Mouse (Mus musculus) CH12.LX (cell line): Measurements from ENCODE around the gene Olfr1131. TPM values are rescaled to one million over a fixed set of nuclear protein-coding genes. Genes with fewer than 3 reads are reported as not detected.

Source experiments
- DNase-seq: peaks from one replicate; pipeline ENCODE4 v3.0.0-alpha.2; 2013; ENCODE audit errors: extremely low read depth
- H3K27ac ChIP-seq: 2 replicates; pipeline ENCODE4 v1.5.1; 2012; ENCODE audit warnings: low read depth, mild to moderate bottlenecking, control low read depth, moderate library complexity; ENCODE audit not compliant: insufficient read depth
- H3K27me3 ChIP-seq: replicated peaks from 2 replicates; pipeline ENCODE3; 2012; ENCODE audit warnings: inconsistent platforms
- H3K36me3 ChIP-seq, 2 experiments: replicated peaks in 1 of 2; 2 replicates each; pipeline versions ENCODE3 to v1.6.1; 2012; ENCODE audit warnings: inconsistent platforms in 1 of 2, low read length in 1 of 2, mild to moderate bottlenecking in 1 of 2, mixed read lengths in 1 of 2, moderate library complexity in 1 of 2; ENCODE audit not compliant: control insufficient read depth in 1 of 2, insufficient read depth in 1 of 2
- H3K4me1 ChIP-seq, 2 experiments: 2 replicates each; pipeline ENCODE4 v1.6.1; 2012; ENCODE audit warnings: inconsistent platforms in 1 of 2, moderate library complexity in 1 of 2; ENCODE audit not compliant: insufficient read depth in 2 of 2, control insufficient read depth in 1 of 2
- H3K4me2 ChIP-seq: 2 replicates; pipeline ENCODE4 v1.6.1; 2012; ENCODE audit warnings: low read depth, mild to moderate bottlenecking, control low read depth; ENCODE audit not compliant: poor library complexity, insufficient read depth, severe bottlenecking
- H3K4me3 ChIP-seq, 3 experiments: fragments of 150-350 bp in 1 of 3; sonication (generic) in 1 of 3; replicated peaks in 1 of 3; 2 replicates each; pipeline versions ENCODE3 to v1.5.1; 2011 to 2012; ENCODE audit warnings: low read depth in 2 of 3, low read length in 2 of 3, mild to moderate bottlenecking in 2 of 3, moderate library complexity in 2 of 3, control low read depth in 1 of 3, improper control_type of control experiment in 1 of 3, inconsistent platforms in 1 of 3, mixed read lengths in 1 of 3; ENCODE audit not compliant: poor library complexity in 1 of 3
- H3K79me2 ChIP-seq: replicated peaks from 2 replicates; pipeline ENCODE4 v1.6.1; 2012; ENCODE audit warnings: mild to moderate bottlenecking, moderate library complexity; ENCODE audit not compliant: control insufficient read depth, poor library complexity, insufficient read depth, severe bottlenecking; ENCODE audit errors: extremely low read depth
- H3K9ac ChIP-seq: 2 replicates; pipeline ENCODE4 v1.6.1; 2012; ENCODE audit warnings: low read depth, mild to moderate bottlenecking, control low read depth, moderate library complexity; ENCODE audit not compliant: insufficient read depth
- H3K9me3 ChIP-seq: replicated peaks from 2 replicates; pipeline ENCODE3; 2012; ENCODE audit warnings: low read length, inconsistent platforms, mixed read lengths
- BHLHE40 ChIP-seq: IDR thresholded peaks from 2 replicates; pipeline ENCODE4 v1.6.1; 2011; ENCODE audit warnings: mild to moderate bottlenecking, low read depth, low read length, improper control_type of control experiment
- CTCF ChIP-seq, 2 experiments: IDR thresholded peaks in 1 of 2; conservative IDR thresholded peaks in 1 of 2; 2 replicates each; pipeline ENCODE4 v1.5.1; 2011 to 2012; ENCODE audit warnings: low read depth in 2 of 2, low read length in 2 of 2, improper control_type of control experiment in 1 of 2, inconsistent platforms in 1 of 2, mild to moderate bottlenecking in 1 of 2, moderate library complexity in 1 of 2
- HCFC1 ChIP-seq: IDR thresholded peaks from 2 replicates; pipeline ENCODE4 v1.6.1; 2012; ENCODE audit warnings: low read depth, mild to moderate bottlenecking, inconsistent platforms, low read length, improper control_type of control experiment
- IRF4 ChIP-seq: IDR thresholded peaks from 2 replicates; pipeline ENCODE4 v1.6.1; 2014; ENCODE audit warnings: low read depth, mild to moderate bottlenecking, inconsistent platforms, low read length, improper control_type of control experiment
- JUND ChIP-seq: conservative IDR thresholded peaks from 2 replicates; pipeline ENCODE4 v1.6.1; 2011; ENCODE audit warnings: low read depth, low read length, improper control_type of control experiment
- KAT2A ChIP-seq: IDR thresholded peaks from 2 replicates; pipeline ENCODE4 v1.6.1; 2012; ENCODE audit warnings: low read length, improper control_type of control experiment, inconsistent platforms; ENCODE audit not compliant: insufficient replicate concordance
- MAFK ChIP-seq: IDR thresholded peaks from 2 replicates; pipeline ENCODE4 v1.6.1; 2011; ENCODE audit warnings: low read length, improper control_type of control experiment; ENCODE audit not compliant: insufficient replicate concordance
- MAX ChIP-seq: IDR thresholded peaks from 2 replicates; pipeline ENCODE4 v1.6.1; 2011; ENCODE audit warnings: low read length, improper control_type of control experiment
- MEF2A ChIP-seq: IDR thresholded peaks from 2 replicates; pipeline ENCODE4 v1.6.1; 2014; ENCODE audit warnings: low read depth, mild to moderate bottlenecking, inconsistent platforms, low read length, improper control_type of control experiment, borderline replicate concordance
- MXI1 ChIP-seq: IDR thresholded peaks from 2 replicates; pipeline ENCODE4 v1.6.1; 2011; ENCODE audit warnings: mild to moderate bottlenecking, low read depth, low read length, improper control_type of control experiment
- MYC ChIP-seq: IDR thresholded peaks from 2 replicates; pipeline ENCODE4 v1.6.1; 2011; ENCODE audit warnings: low read depth, mild to moderate bottlenecking, improper control_type of control experiment, low read length
- NELFE ChIP-seq: IDR thresholded peaks from 2 replicates; pipeline ENCODE4 v1.6.1; 2011; ENCODE audit warnings: low read depth, low read length, improper control_type of control experiment
- RAD21 ChIP-seq: IDR thresholded peaks from 2 replicates; pipeline ENCODE4 v1.6.1; 2011; ENCODE audit warnings: low read depth, mild to moderate bottlenecking, low read length, improper control_type of control experiment, moderate library complexity
- SIN3A ChIP-seq: IDR thresholded peaks from 2 replicates; pipeline ENCODE4 v1.6.1; 2012; ENCODE audit warnings: low read length, improper control_type of control experiment, inconsistent platforms
- TBP ChIP-seq: conservative IDR thresholded peaks from 2 replicates; pipeline ENCODE4 v1.6.1; 2011; ENCODE audit warnings: low read depth, low read length, improper control_type of control experiment
- TCF12 ChIP-seq: IDR thresholded peaks from 2 replicates; pipeline ENCODE4 v1.6.1; 2014; ENCODE audit warnings: low read depth, mild to moderate bottlenecking, inconsistent platforms, low read length, improper control_type of control experiment
- USF1 ChIP-seq: IDR thresholded peaks from 2 replicates; pipeline ENCODE4 v1.6.1; 2014; ENCODE audit warnings: low read depth, mild to moderate bottlenecking, inconsistent platforms, low read length, improper control_type of control experiment
- ZC3H11A ChIP-seq: IDR thresholded peaks from 2 replicates; pipeline ENCODE4 v1.6.1; 2012; ENCODE audit warnings: low read depth, mild to moderate bottlenecking, inconsistent platforms, low read length, improper control_type of control experiment
- ZKSCAN1 ChIP-seq: IDR thresholded peaks from 2 replicates; pipeline ENCODE4 v1.6.1; 2012; ENCODE audit warnings: low read depth, inconsistent platforms, low read length, improper control_type of control experiment, borderline replicate concordance
- dilution Hi-C: fragments of 300-500 bp; cut with MboI; formaldehyde crosslinking; loops from 2 replicates; pipeline ENCODE4 v1.14.3; 2020; ENCODE audit warnings: low sequenced_read_pairs; ENCODE audit not compliant: extremely low pct_unique_long_range_greater_than_20kb, extremely low pct_ligation_motif_present
- in situ Hi-C: fragments of 300-500 bp; cut with MboI; formaldehyde crosslinking; loops from 3 replicates; pipeline ENCODE4 v1.14.3; 2019; ENCODE audit warnings: low sequenced_read_pairs, low pct_ligation_motif_present, low pct_unique_long_range_greater_than_20kb, mixed read lengths
- polyA plus RNA-seq: library from polyadenylated mRNA; unstranded; fragments of >175 nt; gene quantifications from 2 replicates; pipeline ENCODE4 v1.2.1, GENCODE M21; 2012; ENCODE audit warnings: low read depth; ENCODE audit not compliant: insufficient read length
- total RNA-seq, 2 experiments: library from RNA; depleted of rRNA; stranded (reverse); fragments of 300-350 nt in 1 of 2; fragments of >200 nt in 1 of 2; gene quantifications; 2 replicates each; pipeline ENCODE4 v1.2.3; 2012 to 2014

Olfr1131 gene
- total and polyA plus RNA-seq, 3 experiments, result not detected

DNA sequence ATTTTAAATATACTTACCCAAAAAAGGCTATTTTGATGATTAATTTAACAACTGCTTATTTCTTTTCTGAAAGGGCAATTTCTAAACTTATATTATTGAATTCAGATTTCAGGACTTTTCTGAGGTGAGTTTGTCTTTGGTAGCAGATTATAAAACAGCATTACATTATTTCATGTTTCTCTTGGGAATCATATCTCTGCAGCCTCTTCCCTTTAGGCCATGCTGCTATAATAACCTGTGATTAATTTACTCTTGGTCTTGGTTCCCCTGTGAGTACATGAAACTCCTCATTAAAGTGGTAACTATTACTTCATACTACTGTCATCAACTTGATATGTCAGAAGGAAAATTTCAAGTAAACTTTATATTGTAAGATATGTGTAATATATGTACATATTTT is 10.5 kb downstream of the Olfr1131 start, which contains the start of gene Olfr1132:
TSS of gene Olfr1132 (minus strand) at position 101 of the 400 bp plus-strand sequence.
- Histone ChIP-seq H3K79me2 (no peaks in the 10 kb centered on the region), H3K4me2 (no peak within 1 kb of the TSS), H3K27me3 (no peaks in the 10 kb centered on the region), H3K27ac (no peak within 1 kb of the TSS), H3K9me3 (peaks cover 16% of the 10 kb centered on the region), H3K9ac (no peak within 1 kb of the TSS), H3K36me3 (no peaks in the 10 kb centered on the region)
- dilution Hi-C loops, result no loop called here
- no peak for TF ChIP-seq TBP
- TF ChIP-seq, all 38 proteins: peak for 0
- no peak for DNase-seq
- no peak within 1 kb of the TSS for H3K4me3 ChIP-seq
- no peaks in the 10 kb centered on the region for H3K4me1 ChIP-seq
- in situ Hi-C loops, result no loop called here

DNA sequence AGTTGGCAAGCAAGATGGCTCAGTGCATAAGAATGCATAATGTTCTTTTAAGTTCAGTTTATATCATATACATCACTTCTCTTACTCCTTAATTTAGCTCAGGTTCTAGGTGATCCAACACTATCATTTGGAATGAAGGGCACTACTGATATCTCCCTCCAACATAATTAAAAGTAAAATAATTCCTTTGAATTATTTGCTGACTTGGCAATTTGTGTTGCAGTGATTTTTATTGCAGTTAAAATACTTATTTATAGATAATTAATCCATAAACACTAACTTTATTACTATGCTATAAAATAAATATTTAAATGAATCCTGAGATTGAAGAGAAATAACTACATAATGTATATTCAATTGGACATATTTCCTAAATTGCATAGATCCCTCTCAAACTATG is 15.5 kb downstream of the Olfr1131 start:
- H3K9ac ChIP-seq, result no peak overlapping the region
- no peaks in the 10 kb centered on the region for H3K79me2 ChIP-seq
- H3K27me3 ChIP-seq, result no peaks in the 10 kb centered on the region
- H3K36me3 ChIP-seq, result no peaks in the 10 kb centered on the region
- no peak for DNase-seq
- H3K4me2 ChIP-seq, result no peak overlapping the region
- in situ Hi-C loops, result no loop called here
- H3K27ac ChIP-seq, result no peak overlapping the region
- H3K9me3 ChIP-seq, result peaks cover 18% of the 10 kb centered on the region
- H3K4me3 ChIP-seq, result no peak overlapping the region
- dilution Hi-C loops, result no loop called here
- H3K4me1 ChIP-seq, result no peaks in the 10 kb centered on the region
- peak; percentile 71; the same call in 1 of the 2 replicates for TF ChIP-seq MAFK
- TF ChIP-seq HCFC1, result no peak

DNA sequence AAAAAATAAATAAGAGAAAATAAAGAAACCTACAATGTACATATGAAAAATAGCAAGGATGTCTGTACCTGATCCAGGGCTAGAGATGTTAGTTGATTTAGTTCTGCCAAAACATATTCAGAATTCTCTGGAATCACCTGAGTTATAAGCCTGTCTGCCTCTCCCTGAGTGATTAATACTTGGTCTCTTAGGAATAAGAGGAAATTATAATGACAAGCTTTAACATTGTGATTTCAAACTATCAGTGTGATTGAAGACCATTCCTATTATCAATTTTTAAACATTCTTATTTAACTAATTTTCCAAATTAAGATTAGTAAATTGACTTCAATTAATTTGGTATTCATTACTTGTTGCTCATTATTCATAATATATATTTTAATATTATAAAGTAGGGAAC is 20.4 kb downstream of the Olfr1131 start, which contains the start of gene Olfr1133:
TSS of gene Olfr1133 (minus strand) at position 101 of the 400 bp plus-strand sequence.
- no peaks in the 10 kb centered on the region for H3K36me3 ChIP-seq
- no peaks in the 10 kb centered on the region for H3K4me1 ChIP-seq
- H3K9me3 ChIP-seq, result peaks cover 8% of the 10 kb centered on the region
- no peak for DNase-seq
- in situ Hi-C loops, result no loop called here
- H3K4me3 ChIP-seq, result no peak within 1 kb of the TSS
- H3K9ac ChIP-seq, result no peak within 1 kb of the TSS
- dilution Hi-C loops, result no loop called here
- H3K27me3 ChIP-seq, result no peaks in the 10 kb centered on the region
- no peak within 1 kb of the TSS for H3K4me2 ChIP-seq
- no peak within 1 kb of the TSS for H3K27ac ChIP-seq
- H3K79me2 ChIP-seq, result no peaks in the 10 kb centered on the region
- TF ChIP-seq BHLHE40 (no peak), JUND (no peak)

DNA sequence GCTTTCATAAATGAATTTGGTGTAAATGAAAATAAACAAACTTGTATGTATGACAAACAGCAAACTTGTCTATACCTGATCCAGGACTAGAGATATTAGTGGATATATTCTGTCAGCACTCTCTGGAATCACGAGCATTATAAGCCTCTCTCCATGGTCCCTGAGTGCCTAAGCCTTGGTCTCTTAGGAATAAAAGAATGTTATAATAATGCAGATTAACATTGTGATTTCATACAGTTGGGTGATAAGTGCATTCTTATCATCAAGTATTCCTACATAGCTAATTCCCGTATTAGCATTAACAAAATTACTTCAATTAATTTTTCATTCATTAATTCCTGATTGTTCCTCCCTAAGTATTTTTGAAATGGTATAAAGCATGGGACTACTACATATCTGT is 31.5 kb downstream of the Olfr1131 start, which contains the start of gene Olfr1134:
TSS of gene Olfr1134 (minus strand) at position 101 of the 400 bp plus-strand sequence.
- H3K9me3 ChIP-seq, result peaks cover 19% of the 10 kb centered on the region
- no peaks in the 10 kb centered on the region for H3K36me3 ChIP-seq
- no peak within 1 kb of the TSS for H3K9ac ChIP-seq
- H3K27me3 ChIP-seq, result no peaks in the 10 kb centered on the region
- H3K4me1 ChIP-seq, result no peaks in the 10 kb centered on the region
- no peak within 1 kb of the TSS for H3K27ac ChIP-seq
- dilution Hi-C loops, result no loop called here
- H3K4me2 ChIP-seq, result no peak within 1 kb of the TSS
- in situ Hi-C loops, result no loop called here
- H3K4me3 ChIP-seq, result no peak within 1 kb of the TSS
- no peaks in the 10 kb centered on the region for H3K79me2 ChIP-seq
- DNase-seq, result no peak
- TF ChIP-seq KAT2A (no peak), USF1 (no peak), MXI1 (no peak), RAD21 (no peak), CTCF (conservative IDR thresholded peaks at IDR 0.05 in 1 of 2, IDR thresholded peaks at IDR 0.05 in 1 of 2; ENCODE audit: low read depth in 2 of 2, low read length in 2 of 2) (no peak), IRF4 (no peak), MAFK (no peak), MAX (no peak), SIN3A (no peak), ZKSCAN1 (no peak), TCF12 (no peak), ZC3H11A (no peak), MYC (no peak), JUND (no peak), MEF2A (no peak), NELFE (no peak)
